Mouse (Mus musculus): ENCODE results near the gene Egfl8. TPM values are rescaled to one million over a fixed set of nuclear protein-coding genes. Genes with fewer than 3 reads are reported as not detected.

The Egfl8 gene
- polyA plus RNA-seq, 1 experiment from 2014 or later, result 7.0 TPM

DNA sequence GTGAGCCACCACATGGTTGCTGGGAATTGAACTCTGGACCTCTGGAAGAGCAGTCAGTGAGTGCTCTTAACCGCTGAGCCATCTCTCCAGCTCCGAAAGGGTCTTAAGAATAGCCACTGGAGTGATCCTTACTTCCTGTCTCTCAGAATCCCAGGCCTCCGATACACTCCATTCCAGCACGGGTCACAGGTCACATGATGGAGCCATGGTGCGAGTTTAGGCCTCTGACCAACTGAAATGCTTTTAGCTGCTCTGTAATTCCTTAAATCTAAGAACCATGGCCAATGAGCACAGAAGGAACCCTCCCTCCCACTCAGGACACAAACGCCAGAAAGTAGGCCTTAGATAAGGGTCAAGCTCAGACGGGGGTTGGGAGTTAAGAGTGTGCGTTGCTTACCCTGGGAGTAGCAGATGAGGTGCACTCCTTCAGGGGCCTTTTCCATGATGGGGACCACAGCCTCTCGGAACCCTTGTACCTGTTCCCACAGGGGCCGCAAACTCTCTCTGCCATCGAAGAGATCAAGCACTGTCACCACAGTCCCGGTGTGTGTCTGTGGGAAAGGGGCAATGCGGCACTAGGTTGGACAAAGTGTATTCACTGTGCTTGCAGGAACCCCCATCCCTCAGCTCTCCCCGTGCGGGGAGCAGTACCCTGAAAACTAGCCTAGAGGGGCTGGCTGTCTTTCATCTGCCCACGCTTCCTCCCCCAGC, 10.4 kb upstream of the Egfl8 start:
- WGBS, result 49% methylated on average over 16 of the region's 16 CpGs
- ATAC-seq, result no peak
- peaks cover 46% of the 10 kb centered on the region for H3K4me1 ChIP-seq (replicated peaks; ENCODE audit: control insufficient read depth, insufficient read depth, low read length)

DNA sequence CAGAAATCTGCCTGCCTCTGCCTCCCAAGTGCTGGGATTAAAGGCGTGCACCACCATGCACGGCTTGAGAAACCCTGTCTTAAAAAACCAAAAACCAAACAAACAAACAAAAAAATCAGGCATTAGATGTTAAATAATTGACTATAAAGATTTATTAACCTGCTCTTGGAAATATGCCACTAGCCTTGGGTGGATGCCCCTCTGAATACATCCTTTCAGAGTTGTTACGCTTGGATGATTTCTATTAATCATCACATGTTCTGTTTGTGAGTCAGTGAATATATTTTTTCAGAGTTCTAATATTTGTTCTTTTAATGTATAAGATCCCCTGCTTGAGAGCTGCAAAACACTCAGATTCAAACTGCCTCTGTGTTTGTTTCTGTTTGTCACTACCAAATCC, 9.2 kb upstream of the Egfl8 start:
- no peak for ATAC-seq
- no peaks in the 10 kb centered on the region for H3K9me3 ChIP-seq (ENCODE audit: control insufficient read depth, low read length)
- no peak overlapping the region for H3K27ac ChIP-seq (ENCODE audit: low read length)
- H3K4me2 ChIP-seq (ENCODE audit: low read length), result no peak overlapping the region
- no peak overlapping the region for H3K9ac ChIP-seq (replicated peaks; ENCODE audit: low read depth, low read length)
- H3K4me3 ChIP-seq (replicated peaks; ENCODE audit: low read length), result no peak overlapping the region
- H3K36me3 ChIP-seq (ENCODE audit: control insufficient read depth, insufficient read depth), result peaks cover 5% of the 10 kb centered on the region; the same call in 1 of the 2 replicates
- H3K27me3 ChIP-seq (replicated peaks; ENCODE audit: control insufficient read depth, insufficient read depth, low read length), result peaks cover 3% of the 10 kb centered on the region
- WGBS, result 95% methylated on average over 3 of the region's 3 CpGs
- H3K4me1 ChIP-seq (replicated peaks; ENCODE audit: control insufficient read depth, insufficient read depth, low read length), result peaks cover 34% of the 10 kb centered on the region

More for the DNA sequence above, 10.4 kb upstream of the Egfl8 start:
- Histone ChIP-seq H3K36me3 (ENCODE audit: control insufficient read depth, insufficient read depth) (peaks cover 5% of the 10 kb centered on the region; the same call in 1 of the 2 replicates), H3K27me3 (replicated peaks; ENCODE audit: control insufficient read depth, insufficient read depth, low read length) (peaks cover 10% of the 10 kb centered on the region), H3K9me3 (ENCODE audit: control insufficient read depth, low read length) (no peaks in the 10 kb centered on the region), H3K4me3 (replicated peaks; ENCODE audit: low read length) (peak overlapping the region; percentile 69), H3K9ac (replicated peaks; ENCODE audit: low read depth, low read length) (peak overlapping the region; percentile 65), H3K4me2 (ENCODE audit: low read length) (peak overlapping the region; percentile 89), H3K27ac (ENCODE audit: low read length) (peak overlapping the region; percentile 82; the same call in 1 of the 2 replicates)

DNA sequence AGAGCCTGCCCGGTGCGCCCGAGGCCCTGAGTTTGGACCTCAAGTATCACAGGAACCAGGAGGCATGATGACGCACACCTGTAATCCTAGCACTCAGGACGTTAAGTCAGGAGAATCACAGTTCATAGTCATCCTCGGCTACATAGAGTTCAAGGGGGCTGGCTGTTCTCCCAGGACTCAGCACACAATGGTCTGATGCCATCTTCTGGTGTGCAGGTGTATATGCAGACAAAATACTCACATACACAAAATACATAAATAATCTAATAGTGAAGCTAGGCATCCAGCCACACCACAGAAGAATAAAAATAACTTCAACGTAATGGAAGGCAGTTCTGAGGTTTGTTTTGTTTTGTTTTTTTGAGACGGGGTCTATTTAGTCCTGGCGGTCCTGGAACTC, 7.4 kb upstream of the Egfl8 start:
- H3K27ac ChIP-seq (ENCODE audit: low read length), result no peak overlapping the region
- no peaks in the 10 kb centered on the region for H3K27me3 ChIP-seq (replicated peaks; ENCODE audit: control insufficient read depth, insufficient read depth, low read length)
- no peak overlapping the region for H3K4me3 ChIP-seq (replicated peaks; ENCODE audit: low read length)
- no peak for ATAC-seq
- no peak overlapping the region for H3K4me2 ChIP-seq (ENCODE audit: low read length)
- H3K36me3 ChIP-seq (ENCODE audit: control insufficient read depth, insufficient read depth), result peaks cover 5% of the 10 kb centered on the region; the same call in 1 of the 2 replicates
- no peak overlapping the region for H3K9ac ChIP-seq (replicated peaks; ENCODE audit: low read depth, low read length)
- no peaks in the 10 kb centered on the region for H3K9me3 ChIP-seq (ENCODE audit: control insufficient read depth, low read length)
- WGBS, result 85% methylated on average over 9 of the region's 9 CpGs
- peaks cover 16% of the 10 kb centered on the region for H3K4me1 ChIP-seq (replicated peaks; ENCODE audit: control insufficient read depth, insufficient read depth, low read length)

DNA sequence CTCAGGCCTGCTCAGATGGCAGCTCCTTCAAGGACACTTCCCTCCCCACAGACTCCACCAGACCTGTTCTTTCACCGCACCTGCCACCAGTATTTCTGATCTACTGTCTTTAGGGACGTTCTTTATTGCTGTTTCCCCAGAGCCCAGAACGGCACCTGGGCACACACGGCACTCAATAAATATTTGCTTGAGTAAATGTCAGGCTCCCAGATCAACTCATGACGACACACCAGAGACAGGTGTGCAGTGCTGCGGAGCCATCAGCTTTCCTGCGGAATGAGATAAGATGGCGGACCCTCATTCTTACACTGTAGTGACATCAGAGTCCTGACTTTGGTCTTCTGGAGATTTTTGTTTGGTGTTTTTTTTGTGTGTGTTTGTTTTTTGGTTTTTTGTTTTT, 5.2 kb upstream of the Egfl8 start:
- 93% methylated on average over 8 of the region's 8 CpGs for WGBS
- Histone ChIP-seq H3K36me3 (ENCODE audit: control insufficient read depth, insufficient read depth) (peaks cover 11% of the 10 kb centered on the region; the same call in 1 of the 2 replicates), H3K9me3 (ENCODE audit: control insufficient read depth, low read length) (no peaks in the 10 kb centered on the region)

DNA sequence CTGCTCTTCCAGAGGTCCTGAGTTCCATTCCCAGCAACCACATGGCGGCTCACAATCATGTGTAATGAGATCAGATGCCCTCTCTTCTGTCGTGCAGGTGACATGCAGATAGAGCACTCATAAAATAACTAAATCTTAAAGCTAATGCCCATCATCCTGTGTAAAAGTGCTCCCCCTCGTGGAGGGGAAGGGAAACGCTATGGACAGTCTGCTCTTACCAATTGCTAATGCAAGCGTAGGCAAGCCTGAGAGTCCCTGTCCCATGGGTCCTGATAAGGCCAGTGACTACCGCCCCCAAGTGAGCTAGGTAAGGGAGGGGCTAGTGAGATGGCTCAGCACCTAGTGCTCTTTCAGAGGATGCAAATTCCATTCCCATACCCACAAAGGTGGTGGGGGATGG, 3.2 kb upstream of the Egfl8 start:
- WGBS, result 17% methylated on average over 6 of the region's 6 CpGs
- ATAC-seq, result no peak
- Histone ChIP-seq H3K9ac (replicated peaks; ENCODE audit: low read depth, low read length) (no peak overlapping the region), H3K4me2 (ENCODE audit: low read length) (no peak overlapping the region), H3K4me1 (replicated peaks; ENCODE audit: control insufficient read depth, insufficient read depth, low read length) (no peaks in the 10 kb centered on the region), H3K9me3 (ENCODE audit: control insufficient read depth, low read length) (no peaks in the 10 kb centered on the region), H3K27ac (ENCODE audit: low read length) (no peak overlapping the region), H3K4me3 (replicated peaks; ENCODE audit: low read length) (no peak overlapping the region), H3K36me3 (ENCODE audit: control insufficient read depth, insufficient read depth) (peaks cover 15% of the 10 kb centered on the region; the same call in 1 of the 2 replicates), H3K27me3 (replicated peaks; ENCODE audit: control insufficient read depth, insufficient read depth, low read length) (no peaks in the 10 kb centered on the region)

More for the DNA sequence above, 5.2 kb upstream of the Egfl8 start:
- H3K9ac ChIP-seq (replicated peaks; ENCODE audit: low read depth, low read length), result no peak overlapping the region
- H3K4me1 ChIP-seq (replicated peaks; ENCODE audit: control insufficient read depth, insufficient read depth, low read length), result peaks cover 5% of the 10 kb centered on the region
- no peak overlapping the region for H3K4me3 ChIP-seq (replicated peaks; ENCODE audit: low read length)
- ATAC-seq, result no peak
- no peak overlapping the region for H3K27ac ChIP-seq (ENCODE audit: low read length)
- no peaks in the 10 kb centered on the region for H3K27me3 ChIP-seq (replicated peaks; ENCODE audit: control insufficient read depth, insufficient read depth, low read length)
- H3K4me2 ChIP-seq (ENCODE audit: low read length), result no peak overlapping the region

DNA sequence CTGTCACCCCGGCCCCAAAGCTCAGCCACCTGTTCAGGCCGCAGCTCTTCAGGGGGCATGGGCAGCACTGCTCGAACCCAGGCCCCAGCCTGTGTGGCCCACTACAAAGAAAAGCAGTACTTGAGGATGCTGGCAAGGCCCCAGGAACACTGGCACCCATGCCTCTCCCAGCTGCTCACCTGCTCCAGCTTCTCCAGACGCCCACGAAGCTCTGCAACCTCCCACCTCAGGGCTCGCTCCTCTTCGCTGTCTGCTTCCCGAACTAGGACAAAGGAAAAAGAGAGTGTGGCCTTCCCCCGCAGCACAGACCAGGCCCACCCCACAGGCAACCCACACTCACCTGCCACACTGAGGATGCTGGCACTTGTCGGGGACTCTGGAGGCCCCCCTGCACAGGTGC, 1.9 kb downstream of the Egfl8 start:
- Histone ChIP-seq H3K36me3 (ENCODE audit: control insufficient read depth, insufficient read depth) (peaks cover 32% of the 10 kb centered on the region), H3K27ac (ENCODE audit: low read length) (no peak overlapping the region), H3K4me2 (ENCODE audit: low read length) (no peak overlapping the region), H3K27me3 (replicated peaks; ENCODE audit: control insufficient read depth, insufficient read depth, low read length) (no peaks in the 10 kb centered on the region), H3K9ac (replicated peaks; ENCODE audit: low read depth, low read length) (no peak overlapping the region), H3K4me3 (replicated peaks; ENCODE audit: low read length) (no peak overlapping the region), H3K4me1 (replicated peaks; ENCODE audit: control insufficient read depth, insufficient read depth, low read length) (peaks cover 2% of the 10 kb centered on the region), H3K9me3 (ENCODE audit: control insufficient read depth, low read length) (no peaks in the 10 kb centered on the region)
- ATAC-seq, result no peak
- WGBS, result 85% methylated on average over 10 of the region's 10 CpGs

DNA sequence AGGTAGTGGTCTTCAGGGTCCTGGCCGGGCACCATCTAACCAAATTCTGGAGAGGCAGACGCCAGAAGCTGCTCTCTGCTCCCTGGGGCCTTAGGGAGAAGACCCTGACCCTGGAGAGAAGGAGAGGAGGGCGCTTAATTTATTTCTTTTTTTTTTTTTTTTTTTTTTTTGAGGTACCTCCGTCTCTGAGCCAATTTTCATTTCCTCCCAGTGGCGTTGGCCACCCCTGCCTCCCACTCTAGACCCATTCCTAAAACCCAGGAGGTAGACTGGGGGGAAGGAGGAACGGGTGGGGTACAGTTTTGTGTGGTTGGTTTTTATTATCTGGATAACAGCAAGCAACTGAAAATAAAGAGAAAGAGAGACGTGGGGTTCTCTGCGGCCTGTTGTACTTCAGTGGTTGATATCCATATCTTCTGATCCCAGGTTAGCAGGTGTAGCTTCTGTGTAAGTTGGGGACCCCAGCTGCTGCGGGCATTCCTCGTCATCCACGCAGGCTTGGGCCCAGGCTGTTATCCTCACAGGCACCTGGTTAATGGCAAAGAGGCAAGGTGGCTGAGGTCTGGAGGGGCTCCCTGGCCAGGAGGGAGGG, 2.6 kb downstream of the Egfl8 start:
- Histone ChIP-seq H3K9ac (replicated peaks; ENCODE audit: low read depth, low read length) (no peak overlapping the region), H3K36me3 (ENCODE audit: control insufficient read depth, insufficient read depth) (peaks cover 32% of the 10 kb centered on the region), H3K4me1 (replicated peaks; ENCODE audit: control insufficient read depth, insufficient read depth, low read length) (peaks cover 8% of the 10 kb centered on the region), H3K4me3 (replicated peaks; ENCODE audit: low read length) (no peak overlapping the region), H3K4me2 (ENCODE audit: low read length) (no peak overlapping the region), H3K9me3 (ENCODE audit: control insufficient read depth, low read length) (no peaks in the 10 kb centered on the region), H3K27me3 (replicated peaks; ENCODE audit: control insufficient read depth, insufficient read depth, low read length) (no peaks in the 10 kb centered on the region), H3K27ac (ENCODE audit: low read length) (no peak overlapping the region)
- no peak for ATAC-seq
- 86% methylated on average over 11 of the region's 11 CpGs for WGBS

DNA sequence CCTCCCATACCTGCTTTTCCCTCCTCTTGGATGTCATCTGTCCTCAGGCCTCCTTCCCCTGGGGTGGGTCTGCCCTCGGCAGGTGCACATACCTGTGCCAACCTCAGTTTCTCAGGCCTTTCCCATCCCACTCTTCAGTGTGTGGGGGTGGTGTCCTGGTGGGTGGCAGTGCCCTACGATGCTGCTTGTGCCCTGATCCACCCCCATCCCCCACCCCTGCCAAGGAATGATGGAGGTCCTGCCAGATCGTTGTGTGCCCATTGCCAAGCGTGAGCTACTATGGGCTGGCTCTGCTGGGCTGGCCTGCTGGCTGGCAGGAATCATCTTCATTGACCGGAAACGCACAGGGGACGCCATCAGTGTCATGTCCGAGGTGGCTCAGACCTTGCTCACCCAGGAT, 4.7 kb downstream of the Egfl8 start:
- peaks cover 24% of the 10 kb centered on the region for H3K4me1 ChIP-seq (replicated peaks; ENCODE audit: control insufficient read depth, insufficient read depth, low read length)
- H3K9me3 ChIP-seq (ENCODE audit: control insufficient read depth, low read length), result no peaks in the 10 kb centered on the region
- H3K36me3 ChIP-seq (ENCODE audit: control insufficient read depth, insufficient read depth), result peaks cover 26% of the 10 kb centered on the region
- WGBS, result 88% methylated on average over 8 of the region's 8 CpGs
- H3K4me2 ChIP-seq (ENCODE audit: low read length), result no peak overlapping the region
- no peak overlapping the region for H3K4me3 ChIP-seq (replicated peaks; ENCODE audit: low read length)
- ATAC-seq, result no peak
- no peak overlapping the region for H3K9ac ChIP-seq (replicated peaks; ENCODE audit: low read depth, low read length)
- H3K27me3 ChIP-seq (replicated peaks; ENCODE audit: control insufficient read depth, insufficient read depth, low read length), result no peaks in the 10 kb centered on the region
- no peak overlapping the region for H3K27ac ChIP-seq (ENCODE audit: low read length)

DNA sequence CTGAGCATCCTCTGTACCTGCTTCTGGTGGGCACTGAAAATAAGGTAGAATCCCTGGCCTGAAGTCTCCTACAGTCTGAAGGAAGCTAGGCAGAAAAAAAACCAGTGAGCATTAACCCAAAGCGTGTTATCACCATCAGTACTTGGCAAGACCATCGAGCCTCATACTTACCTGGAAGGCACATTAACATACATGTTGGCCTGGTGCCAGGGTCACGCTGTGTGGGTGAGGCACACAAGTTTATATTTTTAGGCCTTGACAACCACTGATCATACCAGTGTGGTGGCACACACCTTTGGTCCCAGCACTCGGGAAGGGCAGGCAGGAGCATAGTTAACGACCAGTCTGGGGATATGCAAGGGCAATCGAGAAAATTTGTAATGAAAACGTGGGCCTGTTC, 7.8 kb downstream of the Egfl8 start:
- peaks cover 21% of the 10 kb centered on the region for H3K36me3 ChIP-seq (ENCODE audit: control insufficient read depth, insufficient read depth)
- H3K27me3 ChIP-seq (replicated peaks; ENCODE audit: control insufficient read depth, insufficient read depth, low read length), result no peaks in the 10 kb centered on the region
- 76% methylated on average over 7 of the region's 7 CpGs for WGBS
- no peak overlapping the region for H3K27ac ChIP-seq (ENCODE audit: low read length)
- peaks cover 34% of the 10 kb centered on the region for H3K4me1 ChIP-seq (replicated peaks; ENCODE audit: control insufficient read depth, insufficient read depth, low read length)
- no peak overlapping the region for H3K9ac ChIP-seq (replicated peaks; ENCODE audit: low read depth, low read length)
- no peak overlapping the region for H3K4me3 ChIP-seq (replicated peaks; ENCODE audit: low read length)
- H3K9me3 ChIP-seq (ENCODE audit: control insufficient read depth, low read length), result no peaks in the 10 kb centered on the region
- ATAC-seq, result no peak
- no peak overlapping the region for H3K4me2 ChIP-seq (ENCODE audit: low read length)
